Mouse (Mus musculus) forebrain, embryonic 12.5 days (tissue): Measurements from ENCODE around the gene Mcee. TPM values are rescaled to one million over a fixed set of nuclear protein-coding genes. Genes with fewer than 3 reads are reported as not detected.

ENCODE experiments used
- ATAC-seq: fragments of 200-750 bp; cut with Nextera tagmentation; 2 replicates; pipeline ENCODE4 v1.8.0; 2017; ENCODE audit warnings: moderate TSS enrichment; ENCODE audit not compliant: low FRiP score
- H3K27ac ChIP-seq: fragments of 300-500 bp; sonication (generic); 2 replicates; pipeline ENCODE4 v1.5.1; 2016; ENCODE audit warnings: mild to moderate bottlenecking
- H3K27me3 ChIP-seq: fragments of 300-500 bp; sonication (generic); 2 replicates; pipeline ENCODE4 v1.6.1; 2016; ENCODE audit warnings: mild to moderate bottlenecking
- H3K36me3 ChIP-seq: fragments of 300-500 bp; sonication (generic); replicated peaks from 2 replicates; pipeline ENCODE4 v1.6.1; 2016; ENCODE audit warnings: mild to moderate bottlenecking
- H3K4me1 ChIP-seq: fragments of 300-500 bp; sonication (generic); 2 replicates; pipeline ENCODE4 v1.6.1; 2016
- H3K4me2 ChIP-seq: fragments of 300-500 bp; sonication (generic); 2 replicates; pipeline ENCODE4 v1.6.1; 2016; ENCODE audit warnings: mild to moderate bottlenecking, moderate library complexity
- H3K4me3 ChIP-seq: fragments of 300-500 bp; sonication (generic); replicated peaks from 2 replicates; pipeline ENCODE4 v1.5.1; 2016; ENCODE audit warnings: mild to moderate bottlenecking
- H3K9ac ChIP-seq: fragments of 300-500 bp; sonication (generic); 2 replicates; pipeline ENCODE4 v1.6.1; 2016; ENCODE audit warnings: mild to moderate bottlenecking
- H3K9me3 ChIP-seq: fragments of 300-500 bp; sonication (generic); 2 replicates; pipeline ENCODE4 v1.6.1; 2016
- WGBS: fragments of 180-500 bp; shearing (Covaris S2); methylation state at CpG from one replicate; pipeline ENCODE4 v1.1.7; 2016; 5-methylcytosine and 5-hydroxymethylcytosine counted together
- polyA plus RNA-seq: library from polyadenylated mRNA; unstranded; fragments of >200 nt; fragmentation: Nextera tagmentation; extraction: Ambion mirVana; gene quantifications from 2 replicates; pipeline ENCODE4 v1.2.1, GENCODE M21; 2016

Mcee gene
- polyA plus RNA-seq, 1 experiment from 2014 or later = 34.9 TPM

DNA sequence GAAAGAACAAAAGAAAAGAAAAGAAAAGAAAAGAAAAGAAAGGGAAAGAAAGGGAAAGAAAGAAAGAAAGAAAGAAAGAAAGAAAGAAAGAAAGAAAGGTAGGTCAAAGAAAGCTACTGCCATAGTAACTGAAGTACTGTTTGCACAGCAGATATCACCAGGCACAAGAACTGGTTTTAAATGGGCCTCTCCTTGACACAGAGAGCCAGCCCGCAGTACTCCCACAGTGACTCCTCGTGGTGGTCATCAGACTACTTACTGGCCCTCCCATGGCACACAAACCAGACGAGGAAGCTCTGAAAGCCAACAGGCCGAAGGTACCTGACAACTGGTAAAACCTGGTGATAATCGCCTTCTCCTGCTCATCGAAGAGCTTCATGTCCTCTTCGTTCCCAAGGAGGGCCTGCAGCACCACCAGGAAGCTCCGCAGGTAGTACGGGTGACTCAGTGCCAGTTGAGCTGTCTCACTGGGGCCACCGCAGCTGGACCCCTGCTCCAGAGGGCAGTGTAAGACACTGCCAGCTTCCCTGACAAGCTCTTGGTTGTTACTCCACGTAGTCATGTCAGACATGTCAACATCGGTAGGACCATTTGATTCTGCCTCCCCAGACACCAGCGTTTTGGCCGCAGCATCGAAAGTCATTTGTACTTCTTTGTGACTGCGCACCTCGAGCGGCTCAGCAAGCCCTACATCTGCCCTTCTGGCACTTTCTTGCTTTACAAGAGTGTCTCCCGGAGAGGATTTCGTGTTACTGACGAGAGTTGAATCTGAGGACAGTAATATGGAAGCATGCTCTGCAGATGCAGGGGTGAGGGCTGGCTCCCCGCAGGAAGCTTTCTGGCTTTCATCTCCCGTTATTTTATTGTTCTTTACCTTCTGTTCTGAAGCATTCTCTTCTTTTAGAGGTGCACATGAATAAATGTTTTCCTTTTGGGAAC lies 20.2 kb upstream of the Mcee start:
- WGBS = 90% methylated on average over 23 of the region's 23 CpGs
- H3K9me3 ChIP-seq = no peaks in the 10 kb centered on the region
- H3K4me3 ChIP-seq = no peak overlapping the region
- H3K27ac ChIP-seq = no peak overlapping the region
- no peak overlapping the region for H3K4me2 ChIP-seq
- ATAC-seq = no peak
- no peak overlapping the region for H3K9ac ChIP-seq
- H3K36me3 ChIP-seq = peaks cover 34% of the 10 kb centered on the region
- H3K4me1 ChIP-seq = peaks cover 9% of the 10 kb centered on the region
- no peaks in the 10 kb centered on the region for H3K27me3 ChIP-seq

DNA sequence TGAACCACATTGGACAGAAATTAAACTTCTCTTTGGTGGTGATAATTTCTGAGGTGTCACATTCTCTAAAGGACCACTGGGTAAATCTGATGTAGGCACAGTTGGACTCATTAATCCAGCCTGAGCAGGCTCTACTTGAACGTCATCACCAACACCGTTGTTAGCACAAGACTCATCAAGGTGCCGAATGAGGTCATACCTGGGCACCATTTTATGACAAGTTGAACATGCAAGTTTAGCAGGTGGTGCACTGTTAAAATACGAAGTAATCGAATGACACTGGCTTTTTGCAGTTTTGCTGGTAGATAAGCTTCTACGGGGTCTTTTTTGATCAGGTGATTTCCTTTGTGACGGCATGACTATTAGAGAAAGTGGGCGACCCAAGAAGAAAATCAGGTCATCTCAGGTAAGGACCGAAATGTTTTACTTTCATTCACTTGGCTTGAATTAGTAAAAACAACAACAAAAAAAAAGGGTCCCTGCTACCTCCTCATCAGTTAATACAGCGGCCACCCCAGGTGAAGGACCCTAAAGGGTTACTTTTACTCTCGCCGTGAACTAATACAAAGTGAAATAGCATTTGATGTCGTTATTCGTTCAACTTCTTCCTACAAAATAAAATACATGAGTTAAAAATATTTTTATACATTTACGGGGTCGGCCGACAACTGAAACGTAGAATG lies 19.1 kb upstream of the Mcee start:
- peaks cover 41% of the 10 kb centered on the region for H3K36me3 ChIP-seq
- H3K27me3 ChIP-seq = no peaks in the 10 kb centered on the region
- peak overlapping the region; percentile 64 for H3K4me3 ChIP-seq
- ATAC-seq = peak; percentile 48
- peak overlapping the region; percentile 68 for H3K4me2 ChIP-seq
- 14% methylated on average over 18 of the region's 18 CpGs for WGBS
- peaks cover 9% of the 10 kb centered on the region for H3K4me1 ChIP-seq
- no peaks in the 10 kb centered on the region for H3K9me3 ChIP-seq
- peak overlapping the region; percentile 66 for H3K9ac ChIP-seq
- H3K27ac ChIP-seq = peak overlapping the region; percentile 97

DNA sequence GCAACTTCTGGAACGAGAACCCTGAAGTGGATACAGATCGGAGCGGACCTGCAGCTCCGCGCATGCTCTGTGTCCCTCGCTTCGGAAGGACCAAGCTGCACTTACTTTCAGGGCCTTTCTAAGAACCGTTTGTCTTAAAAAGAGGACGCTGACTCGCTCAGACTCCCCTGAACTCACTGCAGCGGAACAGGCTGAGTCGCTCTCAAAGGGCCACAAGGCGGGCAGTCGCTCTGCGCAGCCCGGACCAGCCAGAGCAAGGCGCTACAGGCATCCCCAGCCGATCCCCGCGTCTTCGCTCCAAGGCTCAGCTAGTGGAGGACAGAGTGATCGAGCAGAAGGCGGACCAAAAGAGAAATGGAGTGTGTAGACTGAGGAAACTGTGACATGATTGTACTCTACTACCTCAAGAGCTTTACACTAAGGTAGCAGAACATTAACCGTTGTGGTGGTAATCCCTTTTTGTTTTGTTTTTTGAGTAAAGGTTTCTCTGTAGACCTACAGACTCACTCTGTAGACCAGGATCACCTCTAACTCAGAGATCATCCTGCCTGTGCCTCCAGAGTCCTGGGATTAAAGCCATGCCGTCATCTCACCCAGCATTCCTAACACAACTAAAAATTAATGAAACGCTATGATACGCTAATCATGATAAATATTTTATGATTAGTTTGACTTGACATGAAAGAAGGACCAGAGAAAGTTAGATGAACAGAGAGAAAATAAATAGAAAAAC lies 18.4 kb upstream of the Mcee start, which contains the start of gene Fan1:
Gene Fan1, minus strand, starts transcription at position 266 of the 733 bp plus-strand sequence.
- 4% methylated on average over 27 of the region's 27 CpGs for WGBS
- Histone ChIP-seq H3K9me3 (no peaks in the 10 kb centered on the region), H3K27ac (peak within 1 kb of the TSS; percentile 97), H3K27me3 (no peaks in the 10 kb centered on the region), H3K36me3 (peaks cover 41% of the 10 kb centered on the region), H3K4me2 (peak within 1 kb of the TSS; percentile 68), H3K4me1 (peaks cover 9% of the 10 kb centered on the region), H3K4me3 (peak within 1 kb of the TSS; percentile 64), H3K9ac (peak within 1 kb of the TSS; percentile 66)
- peak; percentile 94 for ATAC-seq

DNA sequence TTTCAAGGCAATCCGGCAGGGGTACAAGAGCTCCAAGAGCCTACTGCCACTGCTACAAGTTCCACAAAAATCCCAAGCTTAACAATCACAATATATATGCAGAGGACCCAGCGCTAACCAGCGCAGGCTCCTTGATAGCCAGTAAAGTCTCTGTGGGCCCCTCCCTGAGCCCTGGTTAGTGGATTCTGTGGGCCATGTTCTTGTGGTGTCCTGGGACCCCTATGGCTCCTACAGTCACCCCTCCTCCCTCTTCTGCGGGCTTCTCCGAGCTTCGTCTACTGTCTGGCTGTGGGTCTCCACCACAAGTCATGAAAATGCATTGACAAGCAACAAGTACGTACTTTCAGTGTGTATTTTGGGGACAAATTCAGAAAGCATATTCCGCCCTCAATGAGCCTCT lies 928 bp upstream of the Mcee start:
- peaks cover 21% of the 10 kb centered on the region for H3K36me3 ChIP-seq
- peak overlapping the region; percentile 95 for H3K4me2 ChIP-seq
- no peak for ATAC-seq
- peak overlapping the region; percentile 70 for H3K4me3 ChIP-seq
- peak overlapping the region; percentile 77 for H3K9ac ChIP-seq
- H3K9me3 ChIP-seq = no peaks in the 10 kb centered on the region
- WGBS = 3% methylated on average over 8 of the region's 8 CpGs
- no peak overlapping the region for H3K27ac ChIP-seq
- no peaks in the 10 kb centered on the region for H3K27me3 ChIP-seq
- H3K4me1 ChIP-seq = peaks cover 24% of the 10 kb centered on the region

DNA sequence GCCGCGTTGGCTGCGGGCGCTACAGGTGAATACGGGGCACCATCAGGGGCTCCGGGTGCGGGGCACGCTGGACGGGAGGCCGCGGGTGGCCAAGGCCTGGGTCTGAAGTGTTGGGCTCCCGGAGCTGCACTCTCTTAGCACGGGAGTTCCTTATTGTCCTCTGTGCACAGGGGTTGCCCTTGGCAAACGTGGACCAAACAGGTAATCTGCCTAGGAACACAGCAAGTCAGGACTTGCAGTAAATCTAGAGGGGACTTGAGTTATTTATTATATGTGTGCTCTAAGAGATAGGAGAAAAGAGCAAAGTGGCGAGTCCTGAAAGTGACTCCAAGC lies 378 bp downstream of the Mcee start:
- 1% methylated on average over 15 of the region's 15 CpGs for WGBS
- Histone ChIP-seq H3K4me1 (peaks cover 24% of the 10 kb centered on the region), H3K36me3 (peaks cover 18% of the 10 kb centered on the region), H3K4me2 (peak overlapping the region; percentile 95), H3K27ac (peak overlapping the region; percentile 75), H3K9me3 (no peaks in the 10 kb centered on the region), H3K27me3 (no peaks in the 10 kb centered on the region), H3K9ac (peak overlapping the region; percentile 77), H3K4me3 (peak overlapping the region; percentile 70)
- no peak for ATAC-seq

DNA sequence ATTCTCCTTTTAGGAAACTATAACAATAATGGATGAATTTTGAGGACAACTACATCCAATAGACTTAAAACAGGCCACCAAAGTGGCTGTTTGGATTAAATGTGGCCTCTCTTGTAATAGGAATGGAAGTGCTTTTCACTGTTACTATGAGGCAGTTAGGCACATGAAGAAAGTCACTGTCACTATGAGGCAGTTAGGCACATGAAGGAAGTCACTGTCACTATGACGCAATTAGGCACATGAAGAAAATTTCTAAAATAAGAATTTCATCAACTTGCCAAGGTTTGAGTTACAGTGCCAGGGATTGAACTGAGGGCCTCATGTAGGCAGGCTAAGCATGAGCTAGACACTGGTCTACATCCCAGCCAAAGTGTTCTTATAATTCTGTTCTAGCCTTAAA lies 8.3 kb downstream of the Mcee start:
- H3K4me2 ChIP-seq = no peak overlapping the region
- WGBS = 98% methylated on average over 1 of the region's 1 CpGs
- no peak overlapping the region for H3K27ac ChIP-seq
- H3K27me3 ChIP-seq = no peaks in the 10 kb centered on the region
- no peak overlapping the region for H3K9ac ChIP-seq
- H3K4me1 ChIP-seq = no peaks in the 10 kb centered on the region
- H3K9me3 ChIP-seq = no peaks in the 10 kb centered on the region
- ATAC-seq = no peak
- H3K36me3 ChIP-seq = no peaks in the 10 kb centered on the region
- no peak overlapping the region for H3K4me3 ChIP-seq

DNA sequence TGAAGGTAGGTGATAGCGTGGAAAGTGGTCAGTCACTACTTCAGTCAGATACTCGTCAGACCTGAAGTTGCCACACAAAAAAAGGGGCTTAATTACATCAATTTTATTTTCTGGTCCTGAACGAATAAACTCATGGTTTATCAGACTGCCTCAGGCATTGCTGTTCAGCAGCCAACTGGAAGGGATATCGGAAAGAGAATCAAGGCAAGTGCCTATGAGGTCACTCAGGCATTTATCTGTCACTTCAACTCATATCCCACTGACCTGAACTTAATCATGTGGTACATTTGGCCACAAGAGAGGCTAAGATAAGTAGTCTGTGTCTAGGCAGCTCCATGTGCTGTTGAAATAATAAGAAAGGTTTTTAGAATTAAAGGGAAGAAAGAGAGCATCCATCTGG lies 10.0 kb downstream of the Mcee start:
- Histone ChIP-seq H3K27me3 (no peaks in the 10 kb centered on the region), H3K27ac (no peak overlapping the region), H3K4me1 (no peaks in the 10 kb centered on the region), H3K9me3 (no peaks in the 10 kb centered on the region), H3K4me2 (no peak overlapping the region), H3K36me3 (no peaks in the 10 kb centered on the region), H3K9ac (no peak overlapping the region), H3K4me3 (no peak overlapping the region)
- WGBS = 94% methylated on average over 4 of the region's 4 CpGs
- no peak for ATAC-seq

DNA sequence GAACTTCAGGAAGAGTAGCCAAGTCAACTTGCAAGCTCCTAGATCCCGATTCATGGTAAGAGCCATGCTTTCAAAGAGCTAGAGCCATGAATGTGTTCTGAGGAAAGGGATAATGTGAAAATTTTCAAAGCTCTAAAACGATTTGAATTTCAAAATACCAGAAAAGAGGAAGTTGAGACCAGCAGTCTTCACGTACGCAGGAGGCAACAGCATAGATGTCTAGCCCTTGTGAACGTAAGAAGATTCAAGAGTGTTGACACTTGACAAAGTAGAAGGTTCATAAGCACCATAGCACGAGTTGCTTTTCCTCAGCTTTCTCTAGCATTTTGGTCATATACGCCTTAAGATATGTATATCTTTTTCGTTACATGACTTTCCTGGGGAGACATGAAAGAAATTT lies 11.6 kb downstream of the Mcee start:
- no peaks in the 10 kb centered on the region for H3K4me1 ChIP-seq
- no peak overlapping the region for H3K27ac ChIP-seq
- no peak overlapping the region for H3K9ac ChIP-seq
- no peaks in the 10 kb centered on the region for H3K27me3 ChIP-seq
- H3K36me3 ChIP-seq = no peaks in the 10 kb centered on the region
- no peak for ATAC-seq
- 96% methylated on average over 8 of the region's 8 CpGs for WGBS
- no peak overlapping the region for H3K4me3 ChIP-seq
- H3K9me3 ChIP-seq = no peaks in the 10 kb centered on the region
- H3K4me2 ChIP-seq = no peak overlapping the region

DNA sequence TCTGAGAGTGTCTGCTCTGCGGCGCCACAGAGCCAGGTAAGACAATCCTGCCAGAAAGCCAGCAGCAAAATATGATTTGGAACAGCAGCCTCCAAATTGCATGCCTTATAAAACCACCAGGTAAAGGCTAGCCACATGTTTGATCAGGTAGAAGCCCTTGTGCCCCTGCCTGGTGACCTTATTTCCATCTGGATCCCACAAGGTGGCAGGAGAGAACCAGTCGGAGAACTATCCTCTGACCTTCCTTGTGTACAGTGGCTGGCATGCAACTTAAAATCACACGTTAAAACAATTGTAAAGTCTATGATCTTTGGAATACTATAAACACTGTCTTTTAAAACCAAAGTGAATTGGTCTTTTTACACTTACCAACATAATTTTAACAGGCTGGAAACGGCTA lies 32.5 kb downstream of the Mcee start:
- Histone ChIP-seq H3K4me2 (no peak overlapping the region), H3K4me3 (no peak overlapping the region), H3K27me3 (no peaks in the 10 kb centered on the region), H3K9me3 (no peaks in the 10 kb centered on the region), H3K27ac (no peak overlapping the region), H3K4me1 (no peaks in the 10 kb centered on the region), H3K9ac (no peak overlapping the region), H3K36me3 (no peaks in the 10 kb centered on the region)
- no peak for ATAC-seq
- 59% methylated on average over 5 of the region's 5 CpGs for WGBS

DNA sequence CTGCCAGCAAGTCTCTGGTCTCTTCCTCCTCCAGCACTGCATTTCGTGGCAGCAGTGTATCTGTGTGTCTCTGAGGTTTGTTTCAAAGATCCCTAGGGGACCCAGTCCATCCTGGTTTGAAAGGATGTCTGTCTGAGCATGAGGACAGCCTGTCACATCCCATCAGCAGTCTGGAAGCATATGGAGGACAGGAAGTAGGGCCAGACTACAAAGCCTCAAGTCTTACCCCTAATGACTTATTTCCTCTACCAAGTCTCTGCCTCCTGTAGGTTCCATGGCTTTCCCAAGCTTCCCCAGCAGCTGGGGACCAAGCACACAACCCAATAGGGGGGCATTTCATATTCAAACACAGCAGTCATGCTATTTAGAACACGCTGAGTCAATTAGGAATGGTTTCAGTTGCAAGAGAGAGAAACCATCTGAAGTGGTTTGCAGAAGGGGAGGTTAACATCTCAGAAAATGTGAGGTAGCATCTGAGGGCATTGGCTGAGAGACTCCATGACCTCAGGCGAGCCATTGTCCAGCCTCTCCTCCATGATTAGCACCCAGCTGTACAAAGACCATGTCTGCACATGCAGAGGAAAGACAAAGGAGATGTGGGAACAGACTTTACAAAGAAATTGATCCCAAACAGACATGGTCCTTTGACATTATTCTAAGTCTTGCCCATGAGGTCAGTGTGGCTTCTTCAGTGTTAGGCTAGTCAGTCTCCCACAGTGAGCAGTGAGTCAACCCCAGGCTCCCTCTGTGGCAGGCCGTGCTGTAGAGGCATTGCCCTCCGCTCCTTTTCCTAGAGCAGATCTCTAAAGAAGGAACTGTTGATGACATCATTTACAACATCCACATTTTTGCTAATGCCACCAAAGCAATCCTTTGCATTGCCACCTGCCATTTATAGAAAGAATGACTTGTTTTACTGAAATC lies 47.5 kb downstream of the Mcee start:
- Histone ChIP-seq H3K27ac (no peak overlapping the region), H3K4me3 (no peak overlapping the region), H3K9me3 (no peaks in the 10 kb centered on the region), H3K9ac (no peak overlapping the region), H3K4me2 (no peak overlapping the region), H3K4me1 (peaks cover 6% of the 10 kb centered on the region; the same call in 1 of the 2 replicates), H3K36me3 (no peaks in the 10 kb centered on the region), H3K27me3 (no peaks in the 10 kb centered on the region)
- 62% methylated on average over 5 of the region's 5 CpGs for WGBS
- ATAC-seq = no peak

DNA sequence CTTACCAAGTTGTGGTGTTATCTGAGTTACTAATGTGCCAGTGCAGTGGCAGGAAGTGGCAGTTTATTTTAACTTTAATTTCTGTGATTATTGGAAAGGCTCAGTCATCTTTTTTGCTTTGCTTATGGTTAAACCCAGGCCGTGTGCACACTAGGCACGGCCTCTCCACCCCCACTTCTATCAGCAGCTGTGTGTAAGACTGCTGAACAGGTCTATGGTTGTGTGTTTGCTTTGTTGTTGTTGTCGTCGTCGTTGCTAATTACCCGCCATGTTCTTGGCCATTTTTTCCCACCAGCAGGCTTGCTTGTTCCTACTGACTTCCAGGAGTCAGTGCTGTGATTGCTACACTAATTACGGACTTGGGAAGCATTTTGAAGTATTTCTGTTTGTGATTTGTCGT lies 48.1 kb downstream of the Mcee start:
- H3K4me3 ChIP-seq = no peak overlapping the region
- no peak for ATAC-seq
- H3K4me1 ChIP-seq = peaks cover 6% of the 10 kb centered on the region; the same call in 1 of the 2 replicates
- H3K27ac ChIP-seq = no peak overlapping the region
- 75% methylated on average over 8 of the region's 8 CpGs for WGBS
- no peak overlapping the region for H3K9ac ChIP-seq
- no peak overlapping the region for H3K4me2 ChIP-seq
- no peaks in the 10 kb centered on the region for H3K36me3 ChIP-seq
- H3K27me3 ChIP-seq = no peaks in the 10 kb centered on the region
- no peaks in the 10 kb centered on the region for H3K9me3 ChIP-seq
